Mouse (Mus musculus): ENCODE results near the gene Antxr1.

- TF ChIP-seq POLR2A (IDR thresholded peaks at IDR 0.05; ENCODE audit: insufficient read depth, low read depth, low read length) (no peak), CTCF (IDR thresholded peaks at IDR 0.05; ENCODE audit: insufficient read depth, low read depth, low read length) (no peak)
These were observed 247.3 kb downstream of the Antxr1 start for GRCm38 (mm10) chr6:87088356-87088755.

Data from olfactory bulb, adult 2 months (tissue).